Mouse (Mus musculus) hindbrain, embryonic 14.5 days (tissue): ENCODE data around the gene Pptc7. TPM values are rescaled to one million over a fixed set of nuclear protein-coding genes. Genes with fewer than 3 reads are reported as not detected.

Experiments
- ATAC-seq: fragments of 200-750 bp; cut with Nextera tagmentation; 2 replicates; pipeline ENCODE4 v1.8.0; 2017; ENCODE audit warnings: moderate number of reproducible peaks, mild to moderate bottlenecking, moderate TSS enrichment, moderate library complexity; ENCODE audit not compliant: low FRiP score
- DNase-seq: peaks from one replicate; pipeline ENCODE4 v3.0.0-alpha.2; 2015; ENCODE audit warnings: low spot score
- H3K27ac ChIP-seq: fragments of 300-500 bp; sonication (generic); 2 replicates; pipeline ENCODE4 v1.5.1; 2014; ENCODE audit warnings: mild to moderate bottlenecking, moderate library complexity
- H3K27me3 ChIP-seq: fragments of 300-500 bp; sonication (generic); 2 replicates; pipeline ENCODE4 v1.6.1; 2014; ENCODE audit warnings: mild to moderate bottlenecking, low read length, mixed read lengths; ENCODE audit not compliant: control insufficient read depth, insufficient read depth
- H3K36me3 ChIP-seq: fragments of 300-500 bp; sonication (generic); replicated peaks from 2 replicates; pipeline ENCODE4 v1.6.1; 2014; ENCODE audit not compliant: control insufficient read depth, insufficient read depth
- H3K4me1 ChIP-seq: fragments of 300-500 bp; sonication (generic); replicated peaks from 2 replicates; pipeline ENCODE4 v1.6.1; 2014; ENCODE audit warnings: antibody characterized with exemption, low read length, mixed read lengths; ENCODE audit not compliant: control insufficient read depth, insufficient read depth
- H3K4me2 ChIP-seq: fragments of 300-500 bp; sonication (generic); replicated peaks from 2 replicates; pipeline ENCODE4 v1.6.1; 2014; ENCODE audit warnings: mild to moderate bottlenecking, moderate library complexity
- H3K4me3 ChIP-seq: fragments of 300-500 bp; sonication (generic); replicated peaks from 2 replicates; pipeline ENCODE4 v1.5.1; 2014; ENCODE audit warnings: mild to moderate bottlenecking, low read length
- H3K9ac ChIP-seq: fragments of 300-500 bp; sonication (generic); 2 replicates; pipeline ENCODE4 v1.6.1; 2014
- H3K9me3 ChIP-seq: fragments of 300-500 bp; sonication (generic); 2 replicates; pipeline ENCODE4 v1.6.1; 2016; ENCODE audit warnings: low read length; ENCODE audit not compliant: control insufficient read depth
- WGBS: fragments of 180-500 bp; shearing (Covaris S2); extraction: QIAGEN DNeasy Blood & Tissue Kit; methylation state at CpG from one replicate; pipeline ENCODE4 v1.1.7; 2014; 5-methylcytosine and 5-hydroxymethylcytosine counted together
- polyA plus RNA-seq: library from polyadenylated mRNA; unstranded; fragments of >200 nt; fragmentation: Nextera tagmentation; extraction: Ambion mirVana; gene quantifications from 2 replicates; pipeline ENCODE4 v1.2.1, GENCODE M21; 2014

Gene Pptc7
- polyA plus RNA-seq, 1 experiment from 2014 or later: 8.5 TPM

GRCm38 (mm10) chr5:122263933-122264905, 19.9 kb upstream of the Pptc7 start, which contains the start of gene Tctn1:
Gene Tctn1 (minus strand): TSS chr5:122264460.
- peak; percentile 98 for ATAC-seq
- peak; percentile 88 for DNase-seq
- H3K4me2 ChIP-seq: peak within 1 kb of the TSS; percentile 77
- H3K36me3 ChIP-seq: peaks cover 6% of the 10 kb centered on the region
- H3K4me3 ChIP-seq: peak within 1 kb of the TSS; percentile 70
- H3K27me3 ChIP-seq: no peaks in the 10 kb centered on the region
- peaks cover 9% of the 10 kb centered on the region for H3K4me1 ChIP-seq
- 2% methylated on average over 49 of the region's 49 CpGs for WGBS
- H3K27ac ChIP-seq: peak within 1 kb of the TSS; percentile 77
- H3K9ac ChIP-seq: peak within 1 kb of the TSS; percentile 81
- H3K9me3 ChIP-seq: no peaks in the 10 kb centered on the region

- no peaks in the 10 kb centered on the region for H3K36me3 ChIP-seq
- no peaks in the 10 kb centered on the region for H3K27me3 ChIP-seq
- no peaks in the 10 kb centered on the region for H3K9me3 ChIP-seq
- no peak overlapping the region for H3K4me3 ChIP-seq
- H3K4me1 ChIP-seq: peaks cover 9% of the 10 kb centered on the region
- DNase-seq (no peak), ATAC-seq (no peak)
- H3K4me2 ChIP-seq: no peak overlapping the region
- H3K9ac ChIP-seq: no peak overlapping the region
- 68% methylated on average over 3 of the region's 3 CpGs for WGBS
- H3K27ac ChIP-seq: no peak overlapping the region
These were observed 19.0 kb upstream of the Pptc7 start for GRCm38 (mm10) chr5:122265187-122265586.

GRCm38 (mm10) chr5:122265942-122266341, 18.2 kb upstream of the Pptc7 start:
- Histone ChIP-seq H3K9me3 (no peaks in the 10 kb centered on the region), H3K4me3 (no peak overlapping the region), H3K27ac (no peak overlapping the region), H3K9ac (no peak overlapping the region), H3K4me2 (no peak overlapping the region), H3K27me3 (no peaks in the 10 kb centered on the region), H3K36me3 (no peaks in the 10 kb centered on the region), H3K4me1 (peaks cover 9% of the 10 kb centered on the region)
- DNase-seq (no peak), ATAC-seq (no peak)
- WGBS: 100% methylated on average over 2 of the region's 2 CpGs

- Histone ChIP-seq H3K36me3 (no peaks in the 10 kb centered on the region), H3K4me1 (peaks cover 9% of the 10 kb centered on the region), H3K9ac (no peak overlapping the region), H3K27ac (no peak overlapping the region), H3K9me3 (no peaks in the 10 kb centered on the region), H3K27me3 (no peaks in the 10 kb centered on the region), H3K4me3 (no peak overlapping the region), H3K4me2 (no peak overlapping the region)
- DNase-seq (no peak), ATAC-seq (no peak)
- WGBS: 83% methylated on average over 7 of the region's 7 CpGs
These were observed 17.0 kb upstream of the Pptc7 start for GRCm38 (mm10) chr5:122267136-122267535.

- ATAC-seq (no peak), DNase-seq (peak; percentile 86)
- Histone ChIP-seq H3K9me3 (no peaks in the 10 kb centered on the region), H3K4me3 (no peak overlapping the region), H3K4me1 (peaks cover 9% of the 10 kb centered on the region), H3K27me3 (no peaks in the 10 kb centered on the region), H3K36me3 (no peaks in the 10 kb centered on the region), H3K4me2 (no peak overlapping the region), H3K9ac (no peak overlapping the region), H3K27ac (no peak overlapping the region)
- WGBS: 28% methylated on average over 5 of the region's 5 CpGs
These were observed 16.3 kb upstream of the Pptc7 start for GRCm38 (mm10) chr5:122267899-122268298.

GRCm38 (mm10) chr5:122268858-122269604, 15.1 kb upstream of the Pptc7 start:
- Histone ChIP-seq H3K4me2 (no peak overlapping the region), H3K9ac (no peak overlapping the region), H3K9me3 (no peaks in the 10 kb centered on the region), H3K4me3 (no peak overlapping the region), H3K36me3 (no peaks in the 10 kb centered on the region), H3K27me3 (no peaks in the 10 kb centered on the region), H3K4me1 (no peaks in the 10 kb centered on the region), H3K27ac (no peak overlapping the region)
- WGBS: 74% methylated on average over 12 of the region's 12 CpGs
- ATAC-seq (no peak), DNase-seq (no peak)

- Histone ChIP-seq H3K9me3 (no peaks in the 10 kb centered on the region), H3K9ac (no peak overlapping the region), H3K27ac (no peak overlapping the region), H3K4me2 (no peak overlapping the region), H3K36me3 (no peaks in the 10 kb centered on the region), H3K27me3 (no peaks in the 10 kb centered on the region), H3K4me3 (no peak overlapping the region), H3K4me1 (no peaks in the 10 kb centered on the region)
- 90% methylated on average over 5 of the region's 5 CpGs for WGBS
- DNase-seq: no peak
- no peak for ATAC-seq
These were observed 11.3 kb upstream of the Pptc7 start for GRCm38 (mm10) chr5:122272821-122273220.

GRCm38 (mm10) chr5:122274785-122275184, 9.4 kb upstream of the Pptc7 start:
- no peak overlapping the region for H3K27ac ChIP-seq
- H3K4me2 ChIP-seq: no peak overlapping the region
- no peak for DNase-seq
- H3K36me3 ChIP-seq: no peaks in the 10 kb centered on the region
- no peak overlapping the region for H3K9ac ChIP-seq
- WGBS: 9% methylated on average over 5 of the region's 5 CpGs
- H3K4me3 ChIP-seq: no peak overlapping the region
- no peaks in the 10 kb centered on the region for H3K4me1 ChIP-seq
- no peaks in the 10 kb centered on the region for H3K27me3 ChIP-seq
- H3K9me3 ChIP-seq: no peaks in the 10 kb centered on the region
- no peak for ATAC-seq

GRCm38 (mm10) chr5:122278946-122279345, 5.2 kb upstream of the Pptc7 start:
- H3K9ac ChIP-seq: no peak overlapping the region
- DNase-seq: no peak
- no peaks in the 10 kb centered on the region for H3K27me3 ChIP-seq
- 90% methylated on average over 7 of the region's 7 CpGs for WGBS
- no peak overlapping the region for H3K4me3 ChIP-seq
- H3K4me2 ChIP-seq: no peak overlapping the region
- no peaks in the 10 kb centered on the region for H3K4me1 ChIP-seq
- H3K27ac ChIP-seq: no peak overlapping the region
- no peaks in the 10 kb centered on the region for H3K9me3 ChIP-seq
- no peaks in the 10 kb centered on the region for H3K36me3 ChIP-seq
- ATAC-seq: no peak
